Mouse (Mus musculus) gastrocnemius, adult 18-20 months (tissue): ENCODE data around the gene Slc51a. TPM values are rescaled to one million over a fixed set of nuclear protein-coding genes. Genes with fewer than 3 reads are reported as not detected.
"Not testable (repeated sequence)": the region's sequence is repeated elsewhere in the genome, so short reads cannot be mapped to it uniquely, and the experiment has no call there.

Experiments used
- DNase-seq: peaks from one replicate; pipeline ENCODE4 v3.0.0; 2021; ENCODE audit warnings: low spot score
- total RNA-seq, 2 experiments: library from RNA; stranded (reverse); gene quantifications; 2 replicates each; pipeline ENCODE4 v1.2.3; 2021

The Slc51a gene
- total RNA-seq, 2 experiments from 2014 or later, result not detected

DNA sequence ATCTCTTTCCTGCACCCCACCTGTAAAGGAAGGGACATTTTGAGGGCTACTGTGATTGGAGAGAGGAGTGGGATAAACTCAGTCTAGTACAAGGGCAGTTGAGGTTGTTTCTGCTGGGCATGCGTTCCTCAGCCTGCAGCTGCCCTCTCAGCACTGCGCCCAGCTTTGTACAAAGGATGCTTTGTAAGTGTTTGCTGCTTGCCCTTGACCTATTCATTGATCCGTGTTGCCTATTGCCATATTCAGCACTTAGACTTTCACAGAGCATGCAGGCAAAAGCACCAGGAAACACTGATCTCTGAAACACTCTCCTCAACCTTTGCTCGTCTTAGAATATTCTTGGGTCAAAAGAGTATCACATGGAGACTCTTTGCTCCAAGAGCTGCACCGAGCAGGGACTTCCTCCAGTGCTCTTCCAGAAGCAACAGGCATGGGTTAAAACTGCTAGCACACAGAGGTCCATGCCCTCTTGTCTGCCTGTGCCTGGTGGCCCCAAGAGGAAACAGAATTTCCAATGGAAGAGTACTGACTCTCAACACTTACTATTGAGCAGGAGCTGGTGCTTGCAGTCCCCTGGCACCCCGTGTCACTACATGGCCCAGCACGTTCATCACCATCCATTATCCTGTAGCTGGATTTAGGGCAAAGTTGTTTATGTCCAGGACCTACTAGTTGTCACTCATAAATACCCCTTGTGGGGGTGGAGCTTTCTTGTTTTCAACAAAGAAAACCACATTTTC, 15.2 kb downstream of the Slc51a start:
- DNase-seq, result no peak

DNA sequence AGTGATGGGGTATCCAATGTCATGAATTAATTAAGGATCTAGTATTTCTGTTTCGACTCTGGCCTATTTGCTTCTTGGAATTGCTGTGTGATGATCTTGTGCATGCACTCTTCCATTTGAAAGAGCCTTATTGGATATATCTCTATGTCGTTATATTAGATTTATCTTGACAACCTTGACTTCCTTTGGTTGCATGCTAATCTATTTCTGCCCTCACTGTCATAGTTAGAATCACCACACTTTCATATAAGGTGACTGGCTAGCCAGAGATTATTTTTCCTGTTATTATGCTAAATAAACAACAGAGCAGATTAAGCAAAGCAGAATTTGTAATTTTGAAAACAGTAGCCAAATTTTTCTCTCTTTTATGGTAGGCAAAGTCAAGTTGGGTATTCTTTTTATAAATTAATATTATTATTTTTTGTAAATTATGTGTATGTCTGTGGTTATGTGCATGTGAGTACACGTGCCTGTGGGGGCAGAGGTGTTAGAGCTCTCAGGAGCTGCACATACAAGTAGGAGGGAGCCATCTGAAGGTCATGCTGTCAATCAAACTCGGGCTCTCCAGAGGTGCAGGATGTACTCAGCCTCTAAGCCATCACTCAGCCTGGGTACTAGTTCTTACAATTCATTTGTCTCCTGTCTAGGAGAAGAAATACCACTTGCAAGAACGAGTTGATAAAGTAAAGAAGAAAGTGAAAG, 18.1 kb downstream of the Slc51a start:
- DNase-seq, result no peak

DNA sequence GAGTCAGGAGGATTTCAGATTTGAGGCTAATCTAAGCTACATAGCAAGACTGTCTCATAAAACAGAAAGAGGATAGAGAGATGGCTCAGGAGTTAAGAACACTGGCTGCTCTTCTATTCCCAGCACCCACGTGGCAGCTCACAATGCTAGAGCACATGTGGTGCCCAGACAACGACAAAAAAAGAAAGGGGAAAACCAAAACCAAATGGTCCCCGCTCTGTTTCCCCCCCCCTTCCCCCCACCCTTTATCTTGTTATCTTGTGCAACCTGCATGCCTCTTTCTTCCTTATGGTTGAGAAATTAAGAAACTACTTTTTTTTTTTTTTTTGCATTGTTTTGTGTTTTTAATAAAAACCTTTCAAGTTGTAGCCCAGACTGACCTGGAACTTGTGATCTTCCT, 19.2 kb downstream of the Slc51a start:
- no peak for DNase-seq

DNA sequence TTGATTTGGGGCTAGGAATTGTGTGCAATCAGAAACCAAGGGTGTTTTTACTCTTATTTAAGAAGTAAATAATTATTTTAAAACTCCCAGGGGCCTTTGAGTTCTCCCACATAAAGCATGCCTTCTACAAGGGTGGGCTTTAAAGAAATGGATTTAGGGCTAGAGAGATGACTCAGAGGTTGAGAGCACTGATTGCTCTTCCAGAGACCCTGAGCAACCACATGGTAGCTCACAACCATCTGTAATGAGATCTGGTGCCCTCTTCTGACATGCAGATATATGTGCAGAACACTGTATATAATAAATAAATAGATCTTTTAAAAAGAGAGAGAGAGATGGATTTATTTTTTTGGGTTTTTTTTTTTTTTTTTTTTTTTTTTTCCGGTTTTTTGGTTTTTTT, 22.8 kb downstream of the Slc51a start:
- no peak for DNase-seq

DNA sequence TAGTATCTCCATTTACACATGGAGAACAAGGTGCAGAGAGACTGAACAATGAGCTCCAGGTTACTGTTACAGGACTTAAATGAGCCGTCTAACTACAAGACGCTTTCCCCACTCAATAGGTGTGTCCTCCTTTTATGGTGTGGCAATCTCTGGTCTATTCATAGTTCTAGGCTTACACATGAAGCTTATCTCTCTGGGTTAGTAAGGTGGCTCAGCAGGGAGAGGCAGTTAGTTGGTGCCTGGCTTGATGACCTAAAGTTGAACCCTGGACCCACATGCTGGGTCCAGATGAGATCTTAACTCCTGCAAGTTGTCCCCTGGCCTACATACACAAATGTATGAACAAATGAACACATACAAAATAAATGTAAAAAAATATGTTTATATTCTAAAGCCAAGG, 24.3 kb downstream of the Slc51a start:
- DNase-seq, result no peak

DNA sequence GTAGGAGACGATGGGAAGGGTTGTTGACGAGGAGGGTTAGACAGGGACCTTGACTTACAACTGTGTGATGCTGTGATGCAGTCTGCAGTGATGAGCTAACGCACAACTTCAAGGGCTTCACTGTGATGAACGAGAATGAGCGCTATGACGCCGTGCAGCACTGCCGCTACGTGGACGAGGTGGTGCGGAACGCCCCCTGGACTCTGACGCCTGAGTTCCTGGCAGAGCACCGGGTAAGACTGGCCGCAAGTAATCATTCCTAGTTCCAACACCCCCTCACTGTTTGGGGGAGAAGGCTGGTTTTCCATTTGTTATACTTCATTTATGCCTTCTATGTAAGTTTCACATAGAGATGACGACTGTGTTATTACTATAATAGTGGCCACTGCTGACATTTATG, 24.7 kb downstream of the Slc51a start:
- DNase-seq, result no peak

GRCm38 (mm10) chr16:32461713-32462112, 26.0 kb downstream of the Slc51a start:
- no peak for DNase-seq

DNA sequence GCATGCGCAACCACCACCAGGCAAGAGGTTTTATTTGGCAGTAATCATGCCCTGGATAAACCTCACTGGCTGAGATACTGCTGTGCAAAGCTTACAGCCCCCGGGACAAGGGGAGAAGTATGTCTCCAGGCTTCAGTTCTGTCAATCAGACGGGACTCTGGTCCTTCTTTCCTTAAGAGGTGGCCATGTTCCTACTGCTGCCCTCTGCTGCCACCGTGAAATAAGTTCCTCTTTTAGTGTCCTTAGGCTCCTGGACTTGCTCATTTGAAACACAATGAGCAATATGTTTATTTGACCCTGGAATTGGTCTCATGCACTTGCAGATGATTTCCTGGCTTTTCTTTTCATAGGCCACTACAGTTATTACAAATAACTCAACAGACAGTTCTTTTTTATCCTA, 27.2 kb downstream of the Slc51a start:
- DNase-seq, result no peak

DNA sequence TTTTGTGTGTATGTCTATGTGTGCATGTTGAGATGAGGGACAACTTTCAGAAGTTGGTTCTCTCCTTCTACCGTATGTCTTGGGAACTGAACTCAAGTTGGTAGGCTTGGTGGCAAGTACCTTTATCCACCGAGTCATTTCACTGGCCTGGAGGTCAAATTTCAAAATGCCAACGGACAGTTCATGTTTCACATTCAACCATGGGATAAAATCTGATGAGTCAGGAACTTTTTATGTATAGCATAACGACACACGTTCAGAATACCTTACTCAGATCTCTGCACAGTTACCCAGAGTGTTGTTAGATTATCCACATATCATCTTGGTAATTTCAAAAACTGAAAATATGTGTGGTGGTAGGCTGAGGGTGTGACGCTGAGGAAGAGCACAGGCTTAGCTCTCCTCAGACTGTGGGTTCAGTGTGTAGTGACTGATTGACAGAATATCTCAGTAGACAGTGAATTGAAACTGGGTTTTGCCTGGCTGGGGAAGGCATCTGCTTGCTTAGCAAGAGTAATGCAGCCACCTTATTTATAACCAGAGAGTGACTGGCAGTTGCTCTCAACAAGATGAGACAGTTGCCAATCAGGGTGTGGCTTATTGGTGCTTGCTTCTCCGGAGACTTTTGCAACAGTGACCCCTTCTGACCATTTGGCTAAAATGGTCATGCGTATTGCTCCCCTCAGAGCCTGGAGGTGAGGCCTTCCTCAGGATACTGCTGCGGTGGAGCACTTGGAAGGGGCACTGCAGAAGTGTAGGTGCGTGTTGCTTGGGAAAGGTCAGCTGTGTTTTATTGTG, 29.9 kb downstream of the Slc51a start:
- peak; percentile 90 for DNase-seq

DNA sequence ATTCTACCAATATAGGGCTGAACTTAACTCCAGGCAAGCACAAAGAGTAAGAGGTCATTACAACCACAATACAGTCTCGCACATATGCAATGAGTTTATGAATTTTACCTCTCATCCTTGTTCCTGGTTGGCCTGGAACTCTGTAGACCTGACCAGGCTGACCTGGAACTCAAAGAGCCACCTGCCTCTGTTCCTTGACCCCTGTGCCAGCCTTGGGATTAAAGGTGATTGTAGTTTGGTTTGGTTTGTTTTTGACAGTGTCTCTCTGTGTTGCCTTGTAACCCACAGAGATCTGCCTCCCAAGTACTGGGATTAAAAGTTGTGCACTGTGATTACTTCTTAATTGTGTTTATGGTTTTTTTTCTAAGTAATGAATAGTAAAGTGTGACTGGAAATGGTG, 30.9 kb downstream of the Slc51a start:
- no peak for DNase-seq

DNA sequence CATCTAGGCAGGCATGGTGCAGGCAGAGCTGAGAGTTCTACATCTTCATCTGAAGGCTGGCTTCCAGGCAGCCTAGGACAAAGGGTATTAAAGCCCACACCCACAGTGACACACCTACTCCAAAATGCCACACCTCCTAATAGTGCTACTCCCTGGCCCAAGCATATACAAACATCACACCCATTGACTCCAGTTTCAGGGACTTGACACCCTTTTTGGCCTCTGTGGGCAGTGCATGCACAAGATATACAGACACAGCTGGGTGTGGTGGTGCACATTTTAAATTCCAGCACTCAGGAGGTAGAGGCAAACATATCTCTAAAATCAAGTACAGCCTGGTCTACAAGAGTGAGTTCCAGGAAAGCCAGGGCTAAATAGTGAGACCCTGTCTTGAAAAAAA, 31.6 kb downstream of the Slc51a start:
- DNase-seq, result no peak

- no peak for DNase-seq
Measured at GRCm38 (mm10) chr16:32454646-32455045, 33.0 kb downstream of the Slc51a start.

DNA sequence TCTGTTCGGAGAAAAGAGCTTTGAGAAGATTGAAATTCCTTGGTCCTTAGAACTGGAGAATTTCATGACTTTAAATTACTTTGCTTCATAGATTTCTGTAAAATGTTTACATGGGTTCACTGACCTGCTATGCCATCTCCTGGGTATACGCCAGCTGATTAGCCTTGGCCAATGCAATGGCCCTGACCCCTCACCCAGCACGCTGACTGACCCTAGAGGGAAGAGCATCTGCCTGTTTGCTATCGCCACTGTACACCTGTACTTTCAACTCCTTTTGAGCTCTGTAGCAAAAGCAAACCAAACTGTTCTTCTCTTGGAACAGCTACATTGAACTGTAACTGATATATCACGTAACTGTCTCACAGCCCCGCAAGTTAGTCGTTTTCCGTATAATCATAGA, 34.6 kb downstream of the Slc51a start:
- DNase-seq, result no peak

- DNase-seq, result no peak
Measured at GRCm38 (mm10) chr16:32450133-32450532, 37.5 kb downstream of the Slc51a start.

GRCm38 (mm10) chr16:32449665-32450064, 38.0 kb downstream of the Slc51a start:
- DNase-seq, result no peak

DNA sequence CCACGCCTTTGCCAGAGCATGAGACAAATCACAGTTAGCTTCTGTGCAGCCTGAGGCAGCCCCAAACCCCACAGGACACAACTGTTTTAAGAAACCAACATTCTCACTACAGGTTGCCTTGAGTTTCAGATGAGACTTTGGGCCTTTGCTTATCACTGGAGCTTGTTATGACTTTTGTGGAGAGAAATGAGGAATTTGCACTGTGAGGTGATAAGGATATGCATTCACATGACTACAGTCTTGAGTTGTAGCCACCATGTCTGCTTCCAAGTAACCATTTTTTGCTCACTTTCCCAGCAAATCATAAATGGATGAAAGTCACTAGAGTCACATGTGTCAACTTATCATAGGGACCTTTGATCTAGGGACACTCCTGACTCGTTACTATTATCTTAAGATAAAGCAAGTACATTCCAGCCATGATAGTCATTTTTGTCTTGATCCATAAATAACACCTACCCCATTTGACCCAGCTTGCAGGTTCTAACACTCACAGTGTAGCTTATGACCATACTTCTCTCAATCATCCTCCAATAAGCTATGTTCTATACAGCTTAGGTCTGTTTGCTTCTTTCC, 41.0 kb downstream of the Slc51a start:
- no peak for DNase-seq

DNA sequence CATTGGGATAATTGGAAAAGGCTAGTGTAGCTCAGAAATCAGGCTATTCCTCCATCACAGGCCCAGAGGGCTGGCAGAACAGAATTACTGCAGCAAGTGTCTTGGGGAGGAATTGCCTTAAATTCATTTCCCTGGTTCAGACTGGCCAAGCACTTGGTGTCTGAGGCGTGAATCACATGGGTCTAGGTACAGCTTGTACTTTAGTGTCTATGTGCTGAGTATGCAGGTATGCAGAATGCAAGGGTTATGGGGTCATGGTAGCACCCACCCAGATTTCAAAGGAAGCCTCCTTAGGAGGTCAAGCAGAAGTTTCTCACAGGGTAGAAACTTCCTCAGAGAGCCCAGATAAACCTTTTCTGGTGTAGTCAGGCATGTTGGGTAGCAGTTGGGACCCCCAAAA, 42.1 kb downstream of the Slc51a start:
- DNase-seq, result no peak

DNA sequence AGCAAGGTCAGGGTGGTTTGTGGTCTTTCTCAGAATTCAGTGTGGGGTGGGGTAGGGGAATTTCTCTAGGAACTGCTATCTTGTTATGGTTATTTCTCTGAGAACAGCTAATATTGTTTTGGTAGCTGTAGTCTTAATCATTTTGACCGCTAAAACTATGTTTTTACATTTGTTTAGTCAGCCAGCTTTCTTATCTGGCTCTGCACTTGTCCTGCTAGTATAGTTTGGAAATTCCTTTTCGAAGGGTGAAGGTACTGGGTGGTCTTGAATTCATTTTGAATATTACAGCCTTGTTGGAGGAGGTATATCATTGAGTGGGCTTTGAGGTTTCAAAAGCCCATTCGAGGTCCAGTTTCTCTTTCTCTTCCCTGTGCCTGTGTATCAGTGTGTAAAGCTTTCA, 43.1 kb downstream of the Slc51a start:
- DNase-seq, result not testable (repeated sequence)

GRCm38 (mm10) chr16:32441432-32441831, 46.2 kb downstream of the Slc51a start:
- no peak for DNase-seq

DNA sequence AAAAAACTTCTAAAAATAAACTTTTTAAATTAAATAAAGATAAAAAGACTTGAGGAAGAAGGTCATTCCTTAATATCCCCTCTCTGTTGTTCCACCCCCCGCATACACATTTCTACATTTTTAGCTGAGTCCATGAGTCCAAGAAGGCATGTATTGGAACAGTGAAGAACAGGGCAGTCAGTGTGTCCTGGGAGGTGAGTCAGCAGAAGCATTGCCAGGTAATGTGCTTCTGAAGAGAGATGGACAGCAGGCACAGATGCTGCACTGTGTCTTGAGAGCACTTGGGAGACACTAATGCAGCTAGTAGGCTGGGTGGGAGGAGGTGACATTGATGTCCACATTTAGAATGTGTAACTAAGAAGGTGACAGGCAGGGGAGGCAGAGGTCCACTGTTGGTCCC, 50.4 kb downstream of the Slc51a start:
- DNase-seq, result peak; percentile 36

GRCm38 (mm10) chr16:32436657-32437056, 51.0 kb downstream of the Slc51a start:
- DNase-seq, result no peak

GRCm38 (mm10) chr16:32434691-32435090, 53.0 kb downstream of the Slc51a start:
- no peak for DNase-seq
